Mouse (Mus musculus) small intestine, adult 2 months (tissue): Measurements from ENCODE around the gene Asic2. TPM values are rescaled to one million over a fixed set of nuclear protein-coding genes. Genes with fewer than 3 reads are reported as not detected.

Experiments used
- H3K27ac ChIP-seq: fragments of 200-500 bp; 2 replicates; pipeline ENCODE4 v1.5.1; 2012; ENCODE audit warnings: low read depth, low read length, control low read depth, inconsistent platforms; ENCODE audit not compliant: insufficient read depth
- H3K27me3 ChIP-seq: fragments of 200-500 bp; 2 replicates; pipeline ENCODE4 v1.6.1; 2012; ENCODE audit warnings: mild to moderate bottlenecking, moderate library complexity, low read length, inconsistent platforms; ENCODE audit not compliant: control insufficient read depth, insufficient read depth
- H3K36me3 ChIP-seq: fragments of 200-500 bp; 2 replicates; pipeline ENCODE4 v1.6.1; 2012; ENCODE audit warnings: mild to moderate bottlenecking, low read length, control low read depth, inconsistent platforms; ENCODE audit not compliant: control insufficient read depth, insufficient read depth
- H3K4me1 ChIP-seq: fragments of 200-500 bp; 2 replicates; pipeline ENCODE4 v1.6.1; 2012; ENCODE audit warnings: low read length, inconsistent platforms, mixed read lengths; ENCODE audit not compliant: control insufficient read depth, insufficient read depth, insufficient read length
- H3K4me3 ChIP-seq: fragments of 200-500 bp; 2 replicates; pipeline ENCODE4 v1.5.1; 2012; ENCODE audit warnings: low read depth, mild to moderate bottlenecking, control low read depth, inconsistent platforms, low read length, moderate library complexity
- CTCF ChIP-seq: fragments of 200-500 bp; IDR thresholded peaks from 2 replicates; pipeline ENCODE4 v1.5.1; 2012; ENCODE audit warnings: low read depth, mild to moderate bottlenecking, control low read depth, inconsistent platforms, low read length, moderate library complexity, mixed read lengths; ENCODE audit not compliant: insufficient replicate concordance, insufficient read length; ENCODE audit errors: extremely low read depth
- POLR2A ChIP-seq: fragments of 200-500 bp; IDR thresholded peaks from 2 replicates; pipeline ENCODE4 v1.6.1; 2012; ENCODE audit warnings: low read depth, mild to moderate bottlenecking, control low read depth, inconsistent platforms, low read length, moderate library complexity
- WGBS: fragments of 180-500 bp; shearing (Covaris S2); methylation state at CpG from one replicate; pipeline ENCODE4 v1.1.7; 2018; 5-methylcytosine and 5-hydroxymethylcytosine counted together
- polyA plus RNA-seq: library from polyadenylated mRNA; depleted of rRNA; stranded (reverse); fragments of >200 nt; gene quantifications from 2 replicates; pipeline ENCODE4 v1.2.3, GENCODE M21; 2012

Asic2 gene
- polyA plus RNA-seq, 1 experiment: 1.4 TPM

GRCm38 (mm10) chr11:81187851-81188250 is 780.4 kb downstream of the Asic2 start:
- no peaks in the 10 kb centered on the region for H3K4me1 ChIP-seq
- 74% methylated on average over 3 of the region's 3 CpGs for WGBS
- no peaks in the 10 kb centered on the region for H3K27me3 ChIP-seq
- no peak overlapping the region for H3K27ac ChIP-seq
- H3K4me3 ChIP-seq: no peak overlapping the region
- no peak for TF ChIP-seq POLR2A
- no peak for TF ChIP-seq CTCF
- H3K36me3 ChIP-seq: no peaks in the 10 kb centered on the region

GRCm38 (mm10) chr11:81184721-81185120 is 783.5 kb downstream of the Asic2 start:
- Histone ChIP-seq H3K27me3 (no peaks in the 10 kb centered on the region), H3K36me3 (no peaks in the 10 kb centered on the region), H3K4me1 (no peaks in the 10 kb centered on the region), H3K4me3 (no peak overlapping the region), H3K27ac (no peak overlapping the region)
- WGBS: 79% methylated on average over 7 of the region's 7 CpGs
- TF ChIP-seq CTCF: no peak

DNA sequence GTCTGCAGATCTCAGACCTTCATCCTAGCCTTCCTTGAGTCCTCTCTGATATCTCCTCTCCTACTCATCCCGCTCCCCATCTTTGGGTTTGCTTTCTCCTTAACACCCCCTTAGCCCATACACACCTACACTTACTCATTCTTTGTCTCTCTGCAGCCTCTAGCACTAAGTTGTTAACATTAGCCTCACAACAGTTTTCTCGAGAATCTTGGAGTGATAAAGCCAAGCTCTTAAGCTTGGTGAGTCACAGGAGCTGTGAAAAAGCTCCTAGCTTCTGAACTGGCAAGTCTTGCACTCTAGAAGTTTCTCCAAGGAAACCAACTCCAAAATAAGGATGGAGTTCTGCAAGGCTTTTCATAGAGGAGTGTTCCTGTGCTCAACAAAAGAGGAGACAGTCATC is 803.4 kb downstream of the Asic2 start:
- Histone ChIP-seq H3K4me1 (no peaks in the 10 kb centered on the region), H3K4me3 (no peak overlapping the region), H3K27ac (no peak overlapping the region), H3K27me3 (no peaks in the 10 kb centered on the region; the same call in 1 of the 2 replicates), H3K36me3 (no peaks in the 10 kb centered on the region)
- no peak for TF ChIP-seq CTCF
- TF ChIP-seq POLR2A: no peak
- WGBS: 74% methylated on average over 2 of the region's 2 CpGs

DNA sequence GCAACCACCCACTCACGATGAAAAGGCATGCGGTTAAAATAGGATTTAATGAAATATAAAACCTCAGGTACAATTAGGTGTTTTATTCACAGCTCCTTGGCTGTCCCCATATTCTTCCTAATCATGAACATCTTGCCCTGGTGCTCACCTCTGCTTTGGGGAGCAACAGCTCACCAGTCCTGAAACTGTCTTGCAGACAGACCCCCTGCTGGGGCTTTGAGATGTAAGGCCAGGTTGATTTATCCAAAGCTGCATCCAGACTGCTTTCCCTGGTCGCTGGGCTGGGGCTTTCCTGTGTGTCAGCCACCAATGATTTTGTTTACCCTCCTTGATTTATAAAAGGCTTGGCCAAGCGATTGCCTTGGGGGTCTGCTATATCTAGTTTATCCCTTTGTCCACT is 805.2 kb downstream of the Asic2 start:
- 55% methylated on average over 4 of the region's 4 CpGs for WGBS
- no peak for TF ChIP-seq POLR2A
- no peak for TF ChIP-seq CTCF
- H3K4me3 ChIP-seq: no peak overlapping the region

DNA sequence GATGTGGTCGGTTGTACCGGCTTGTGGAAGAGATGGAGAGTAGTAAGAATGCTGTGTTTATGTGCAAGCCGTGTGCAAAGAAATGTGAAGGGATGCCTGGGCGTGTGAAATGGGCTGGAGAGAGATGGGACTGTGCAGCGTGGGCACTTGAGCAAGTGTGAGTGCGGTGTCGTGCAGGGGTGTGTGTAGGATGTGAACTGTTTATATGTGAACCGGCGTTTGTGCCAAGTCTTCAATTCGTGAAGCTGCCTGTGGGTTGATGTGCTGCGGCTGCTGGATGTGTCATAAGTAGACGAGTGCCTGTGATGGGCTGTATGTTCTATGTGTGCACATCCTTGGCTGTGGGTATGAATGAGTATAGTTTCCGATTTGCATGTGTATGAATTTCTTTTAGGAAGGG is 814.4 kb downstream of the Asic2 start:
- WGBS: 21% methylated on average over 13 of the region's 13 CpGs
- Histone ChIP-seq H3K4me3 (no peak overlapping the region), H3K27me3 (peaks cover 29% of the 10 kb centered on the region), H3K27ac (no peak overlapping the region), H3K36me3 (no peaks in the 10 kb centered on the region), H3K4me1 (no peaks in the 10 kb centered on the region)
- TF ChIP-seq CTCF (no peak), POLR2A (no peak)

More for the DNA sequence above, 805.2 kb downstream of the Asic2 start:
- H3K27ac ChIP-seq: no peak overlapping the region
- H3K27me3 ChIP-seq: no peaks in the 10 kb centered on the region; the same call in 1 of the 2 replicates
- no peaks in the 10 kb centered on the region for H3K4me1 ChIP-seq
- no peaks in the 10 kb centered on the region for H3K36me3 ChIP-seq

DNA sequence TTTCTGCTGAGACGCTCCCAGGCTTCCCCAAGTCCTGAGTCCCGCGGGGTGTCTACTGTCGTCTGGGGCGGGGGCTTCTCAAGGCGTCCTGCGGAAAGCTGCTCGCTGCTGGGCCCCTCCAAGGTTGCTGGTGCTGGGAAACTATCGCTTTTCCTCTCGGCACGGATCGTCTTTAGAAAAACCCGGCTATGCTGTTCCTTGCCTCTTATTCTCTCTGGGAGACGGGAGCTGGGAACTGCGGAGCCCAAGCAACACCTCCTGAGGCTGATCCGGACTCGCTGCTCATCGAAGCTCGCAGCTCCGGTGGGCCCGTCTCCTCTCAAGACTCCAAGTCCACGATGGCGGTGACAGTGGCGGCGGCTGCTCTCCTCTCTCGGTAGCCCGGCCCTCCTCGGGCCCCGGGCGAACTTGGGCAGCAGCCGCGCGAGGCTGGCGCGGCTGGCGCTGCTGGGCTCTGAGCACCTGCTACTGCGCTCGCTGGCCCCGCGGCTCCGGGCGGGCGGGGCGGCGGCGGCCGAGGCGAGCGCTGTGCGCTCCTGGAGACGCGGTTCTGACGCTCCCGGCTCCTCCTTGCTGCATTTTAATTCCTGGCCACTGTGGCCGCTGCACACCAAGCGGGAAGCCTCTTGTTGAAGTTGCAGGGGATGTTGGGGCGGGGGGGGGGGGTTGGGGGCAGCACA is 815.0 kb downstream of the Asic2 start:
- Histone ChIP-seq H3K4me1 (no peaks in the 10 kb centered on the region), H3K27me3 (peaks cover 29% of the 10 kb centered on the region), H3K4me3 (no peak overlapping the region), H3K36me3 (no peaks in the 10 kb centered on the region), H3K27ac (no peak overlapping the region)
- TF ChIP-seq CTCF (no peak), POLR2A (no peak)
- WGBS: 2% methylated on average over 57 of the region's 57 CpGs

DNA sequence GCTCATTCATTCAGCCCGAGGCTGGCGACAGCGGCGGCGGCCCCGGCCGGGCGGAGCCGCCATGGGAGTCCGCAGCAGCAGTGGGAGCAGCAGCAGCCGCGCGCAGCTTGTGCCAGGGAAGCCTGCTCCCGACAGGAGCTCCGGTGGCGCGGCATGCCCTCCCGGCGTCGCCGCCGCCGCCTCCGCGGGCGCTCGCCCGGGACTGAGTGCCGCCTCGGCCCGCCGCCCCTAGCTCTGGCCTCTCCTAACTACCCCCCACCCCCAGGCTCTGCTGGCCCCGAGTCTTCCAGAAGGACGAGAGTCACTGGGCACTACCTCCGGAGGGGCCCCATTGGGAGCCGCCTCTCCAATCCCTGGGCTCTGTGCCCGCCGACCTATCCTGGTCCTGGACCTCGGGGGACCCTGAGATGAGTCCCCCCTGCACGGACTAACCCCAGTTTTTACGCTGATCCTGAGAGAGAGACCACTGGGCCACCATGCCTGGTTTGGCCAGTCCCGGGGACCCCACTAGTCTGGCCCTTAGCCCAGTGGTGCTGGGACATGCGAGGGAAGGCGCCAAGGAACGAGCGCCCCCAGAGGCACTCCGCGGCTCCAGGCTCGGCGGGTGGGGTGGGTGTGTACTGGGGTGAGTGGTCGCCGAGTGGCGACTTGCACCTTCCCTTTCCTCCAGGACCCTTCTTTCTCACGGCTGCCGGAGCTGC is 815.6 kb downstream of the Asic2 start:
- WGBS: 4% methylated on average over 54 of the region's 55 CpGs
- Histone ChIP-seq H3K27ac (no peak overlapping the region), H3K36me3 (no peaks in the 10 kb centered on the region), H3K4me3 (peak overlapping the region; percentile 0; the same call in 1 of the 2 replicates), H3K4me1 (no peaks in the 10 kb centered on the region), H3K27me3 (peaks cover 29% of the 10 kb centered on the region)
- TF ChIP-seq CTCF (no peak), POLR2A (no peak)
